Mouse (Mus musculus): ENCODE results near the gene Ncor1. TPM values are rescaled to one million over a fixed set of nuclear protein-coding genes. Genes with fewer than 3 reads are reported as not detected.

Ncor1 gene
- polyA plus RNA-seq, 1 experiment from 2014 or later = 161 TPM

Other genes starting within 250 kb of the Ncor1 start
- gene Adora2b, start 209.6 kb downstream of the Ncor1 start, polyA plus RNA-seq (2015; fragmentation: Nextera tagmentation; extraction: Ambion mirVana) = 14.3 and 17.2 TPM in 2 replicates
- gene Zswim7, start 177.2 kb downstream of the Ncor1 start, polyA plus RNA-seq (2015; fragmentation: Nextera tagmentation; extraction: Ambion mirVana) = 27.0 and 29.9 TPM in 2 replicates
- 29.1 and 30.3 TPM in 2 replicates for gene Ttc19, start 177.1 kb downstream of the Ncor1 start, polyA plus RNA-seq (2015; fragmentation: Nextera tagmentation; extraction: Ambion mirVana)
- 8.4 and 9.6 TPM in 2 replicates for gene Pigl, start 81 bp downstream of the Ncor1 start, polyA plus RNA-seq (2015; fragmentation: Nextera tagmentation; extraction: Ambion mirVana)
- gene Cenpv, start 80.7 kb upstream of the Ncor1 start, polyA plus RNA-seq (2015; fragmentation: Nextera tagmentation; extraction: Ambion mirVana) = 35.9 and 41.1 TPM in 2 replicates
- 3,261 and 3,547 TPM in 2 replicates for gene Ubb, start 92.6 kb upstream of the Ncor1 start, polyA plus RNA-seq (2015; fragmentation: Nextera tagmentation; extraction: Ambion mirVana)
- 3.0 and 3.5 TPM in 2 replicates for gene Trpv2, start 115.9 kb upstream of the Ncor1 start, polyA plus RNA-seq (2015; fragmentation: Nextera tagmentation; extraction: Ambion mirVana)
- 14.0 and 18.4 TPM in 2 replicates for gene Lrrc75a, start 190.0 kb upstream of the Ncor1 start, polyA plus RNA-seq (2015; fragmentation: Nextera tagmentation; extraction: Ambion mirVana)
- 60.4 and 64.0 TPM in 2 replicates for gene Mmgt2, start 190.1 kb upstream of the Ncor1 start, polyA plus RNA-seq (2015; fragmentation: Nextera tagmentation; extraction: Ambion mirVana)

All from embryonic facial prominence, embryonic 13.5 days (tissue).